Mouse (Mus musculus) megakaryocyte, embryonic 14.5 days (primary cell): Measurements from ENCODE around the gene Ecm2. TPM values are rescaled to one million over a fixed set of nuclear protein-coding genes. Genes with fewer than 3 reads are reported as not detected.

Experiments
- H3K27me3 ChIP-seq: replicated peaks from 2 replicates; pipeline ENCODE3; 2012; ENCODE audit warnings: inconsistent platforms
- H3K36me3 ChIP-seq: replicated peaks from 2 replicates; pipeline ENCODE3; 2012; ENCODE audit warnings: low read length, inconsistent platforms, mixed read lengths
- H3K4me1 ChIP-seq: 2 replicates; pipeline ENCODE4 v1.6.1; 2012; ENCODE audit warnings: inconsistent platforms
- H3K4me3 ChIP-seq: replicated peaks from 2 replicates; pipeline ENCODE3; 2012; ENCODE audit warnings: moderate library complexity, mild to moderate bottlenecking, inconsistent platforms
- H3K9me3 ChIP-seq: 2 replicates; pipeline ENCODE4 v1.6.1; 2012; ENCODE audit warnings: inconsistent platforms
- FLI1 ChIP-seq: IDR thresholded peaks from 2 replicates; pipeline ENCODE4 v1.6.1; 2012; ENCODE audit warnings: low read length, inconsistent platforms, mixed read lengths
- GATA1 ChIP-seq: IDR thresholded peaks from 3 replicates; pipeline ENCODE4 v1.6.1; 2012; ENCODE audit warnings: mixed read lengths, low read length, inconsistent platforms, borderline replicate concordance
- polyA plus RNA-seq: library from polyadenylated mRNA; stranded (reverse); fragments of >175 nt; gene quantifications from 2 replicates; pipeline ENCODE4 v1.2.3, GENCODE M21; 2012; ENCODE audit warnings: low replicate concordance; ENCODE audit not compliant: insufficient read depth

Gene Ecm2
- polyA plus RNA-seq, 1 experiment, result not detected

GRCm38 (mm10) chr13:49581541-49582530, 77.2 kb downstream of the Ecm2 start, which contains the start of gene Omd:
Gene Omd (plus strand): TSS chr13:49582462.
- no peaks in the 10 kb centered on the region for H3K36me3 ChIP-seq
- H3K4me1 ChIP-seq, result peaks cover 33% of the 10 kb centered on the region
- no peaks in the 10 kb centered on the region for H3K27me3 ChIP-seq
- TF ChIP-seq GATA1, result no peak
- no peak for TF ChIP-seq FLI1
- no peak within 1 kb of the TSS for H3K4me3 ChIP-seq
- no peaks in the 10 kb centered on the region for H3K9me3 ChIP-seq

Other genes starting within 250 kb of the Ecm2 start
- gene Fgd3, start 184.5 kb upstream of the Ecm2 start, polyA plus RNA-seq, result 9.1 and 10.4 TPM in 2 replicates
- gene Bicd2, start 163.2 kb upstream of the Ecm2 start, polyA plus RNA-seq, result 21.2 and 22.5 TPM in 2 replicates
- 1.4 TPM in 1 of 2 replicates, not detected in the other for gene Ippk, start 83.6 kb upstream of the Ecm2 start, polyA plus RNA-seq
- gene Tes3-ps, start 11.5 kb upstream of the Ecm2 start, polyA plus RNA-seq, result not detected in 2 replicates
- gene Aspn, start 39.6 kb downstream of the Ecm2 start, polyA plus RNA-seq, result not detected in 2 replicates
- gene Omd, start 77.7 kb downstream of the Ecm2 start, polyA plus RNA-seq, result not detected in 2 replicates
- not detected in 2 replicates for gene Ogn, start 103.2 kb downstream of the Ecm2 start, polyA plus RNA-seq
- gene Cenpp, start 148.0 kb downstream of the Ecm2 start, polyA plus RNA-seq, result 1.8 TPM in 1 of 2 replicates, not detected in the other
- 0.41 and 1.3 TPM in 2 replicates for gene Nol8, start 148.3 kb downstream of the Ecm2 start, polyA plus RNA-seq
- gene Iars, start 177.3 kb downstream of the Ecm2 start, polyA plus RNA-seq, result 15.1 and 23.6 TPM in 2 replicates